Mouse (Mus musculus): ENCODE data around the gene Popdc3. TPM values are rescaled to one million over a fixed set of nuclear protein-coding genes. Genes with fewer than 3 reads are reported as not detected.
"Not testable (repeated sequence)": the region's sequence is repeated elsewhere in the genome, so short reads cannot be mapped to it uniquely, and the experiment has no call there.

Popdc3 gene
- polyA plus RNA-seq, 1 experiment from 2014 or later = 2.3 TPM

- H3K9ac ChIP-seq = not testable (repeated sequence)
Observed at GRCm38 (mm10) chr10:45292159-45292558, 114.3 kb downstream of the Popdc3 start.

GRCm38 (mm10) chr10:45295093-45295492 is 117.2 kb downstream of the Popdc3 start:
- Histone ChIP-seq H3K27ac (no peak overlapping the region), H3K4me3 (replicated peaks; ENCODE audit: low read length) (no peak overlapping the region), H3K9ac (no peak overlapping the region), H3K4me2 (replicated peaks) (no peak overlapping the region), H3K27me3 (ENCODE audit: control insufficient read depth, insufficient read depth, low read length) (peaks cover 7% of the 10 kb centered on the region), H3K9me3 (ENCODE audit: control insufficient read depth, low read length) (no peaks in the 10 kb centered on the region), H3K36me3 (replicated peaks; ENCODE audit: control insufficient read depth, insufficient read depth) (no peaks in the 10 kb centered on the region), H3K4me1 (replicated peaks; ENCODE audit: control insufficient read depth, insufficient read depth, low read length) (no peaks in the 10 kb centered on the region)
- 71% methylated on average over 5 of the region's 5 CpGs for WGBS
- DNase-seq (ENCODE audit: low spot score) (no peak), ATAC-seq (ENCODE audit: low FRiP score) (no peak)

More at GRCm38 (mm10) chr10:45292159-45292558, 114.3 kb downstream of the Popdc3 start:
- not testable (repeated sequence) for DNase-seq (ENCODE audit: low spot score); H3K27ac ChIP-seq; ATAC-seq (ENCODE audit: low FRiP score); H3K4me1 ChIP-seq (replicated peaks; ENCODE audit: control insufficient read depth, insufficient read depth, low read length); H3K4me2 ChIP-seq (replicated peaks); H3K36me3 ChIP-seq (replicated peaks; ENCODE audit: control insufficient read depth, insufficient read depth); H3K4me3 ChIP-seq (replicated peaks; ENCODE audit: low read length); H3K9me3 ChIP-seq (ENCODE audit: control insufficient read depth, low read length)
- 72% methylated on average over 4 of the region's 4 CpGs for WGBS
- H3K27me3 ChIP-seq (ENCODE audit: control insufficient read depth, insufficient read depth, low read length) = peaks cover 26% of the 10 kb centered on the region

- no peak for ATAC-seq (ENCODE audit: low FRiP score)
- DNase-seq (ENCODE audit: low spot score) = no peak
- H3K4me3 ChIP-seq (replicated peaks; ENCODE audit: low read length) = no peak overlapping the region
Observed at GRCm38 (mm10) chr10:45298503-45298902, 120.6 kb downstream of the Popdc3 start.

GRCm38 (mm10) chr10:45299509-45299908 is 121.6 kb downstream of the Popdc3 start:
- no peaks in the 10 kb centered on the region for H3K27me3 ChIP-seq (ENCODE audit: control insufficient read depth, insufficient read depth, low read length)
- no peak overlapping the region for H3K9ac ChIP-seq
- H3K27ac ChIP-seq = no peak overlapping the region
- H3K4me3 ChIP-seq (replicated peaks; ENCODE audit: low read length) = no peak overlapping the region
- no peaks in the 10 kb centered on the region for H3K4me1 ChIP-seq (replicated peaks; ENCODE audit: control insufficient read depth, insufficient read depth, low read length)
- WGBS = 93% methylated on average over 4 of the region's 4 CpGs
- H3K9me3 ChIP-seq (ENCODE audit: control insufficient read depth, low read length) = no peaks in the 10 kb centered on the region
- no peak for DNase-seq (ENCODE audit: low spot score)
- no peak overlapping the region for H3K4me2 ChIP-seq (replicated peaks)
- ATAC-seq (ENCODE audit: low FRiP score) = no peak
- no peaks in the 10 kb centered on the region for H3K36me3 ChIP-seq (replicated peaks; ENCODE audit: control insufficient read depth, insufficient read depth)

More at GRCm38 (mm10) chr10:45298503-45298902, 120.6 kb downstream of the Popdc3 start:
- Histone ChIP-seq H3K27ac (no peak overlapping the region), H3K4me2 (replicated peaks) (no peak overlapping the region), H3K9me3 (ENCODE audit: control insufficient read depth, low read length) (no peaks in the 10 kb centered on the region), H3K4me1 (replicated peaks; ENCODE audit: control insufficient read depth, insufficient read depth, low read length) (no peaks in the 10 kb centered on the region), H3K36me3 (replicated peaks; ENCODE audit: control insufficient read depth, insufficient read depth) (no peaks in the 10 kb centered on the region), H3K9ac (no peak overlapping the region), H3K27me3 (ENCODE audit: control insufficient read depth, insufficient read depth, low read length) (no peaks in the 10 kb centered on the region)
- 68% methylated on average over 6 of the region's 6 CpGs for WGBS

GRCm38 (mm10) chr10:45303315-45304036 is 125.6 kb downstream of the Popdc3 start:
- H3K4me2 ChIP-seq (replicated peaks) = no peak overlapping the region
- ATAC-seq (ENCODE audit: low FRiP score) (no peak), DNase-seq (ENCODE audit: low spot score) (no peak)
- no peak overlapping the region for H3K4me3 ChIP-seq (replicated peaks; ENCODE audit: low read length)
- no peak overlapping the region for H3K9ac ChIP-seq
- H3K4me1 ChIP-seq (replicated peaks; ENCODE audit: control insufficient read depth, insufficient read depth, low read length) = no peaks in the 10 kb centered on the region; the same call in 1 of the 2 replicates
- H3K9me3 ChIP-seq (ENCODE audit: control insufficient read depth, low read length) = no peaks in the 10 kb centered on the region
- H3K36me3 ChIP-seq (replicated peaks; ENCODE audit: control insufficient read depth, insufficient read depth) = no peaks in the 10 kb centered on the region
- H3K27ac ChIP-seq = no peak overlapping the region
- no peaks in the 10 kb centered on the region for H3K27me3 ChIP-seq (ENCODE audit: control insufficient read depth, insufficient read depth, low read length)
- WGBS = 73% methylated on average over 14 of the region's 14 CpGs

- DNase-seq (ENCODE audit: low spot score) (no peak), ATAC-seq (ENCODE audit: low FRiP score) (no peak)
- Histone ChIP-seq H3K27ac (no peak overlapping the region), H3K4me1 (replicated peaks; ENCODE audit: control insufficient read depth, insufficient read depth, low read length) (no peaks in the 10 kb centered on the region; the same call in 1 of the 2 replicates), H3K36me3 (replicated peaks; ENCODE audit: control insufficient read depth, insufficient read depth) (no peaks in the 10 kb centered on the region), H3K4me3 (replicated peaks; ENCODE audit: low read length) (no peak overlapping the region), H3K4me2 (replicated peaks) (no peak overlapping the region), H3K9me3 (ENCODE audit: control insufficient read depth, low read length) (no peaks in the 10 kb centered on the region), H3K27me3 (ENCODE audit: control insufficient read depth, insufficient read depth, low read length) (no peaks in the 10 kb centered on the region), H3K9ac (no peak overlapping the region)
- WGBS = 78% methylated on average over 5 of the region's 5 CpGs
Observed at GRCm38 (mm10) chr10:45305173-45305572, 127.3 kb downstream of the Popdc3 start.

GRCm38 (mm10) chr10:45311129-45311528 is 133.2 kb downstream of the Popdc3 start:
- Histone ChIP-seq H3K27ac (no peak overlapping the region), H3K9me3 (ENCODE audit: control insufficient read depth, low read length) (no peaks in the 10 kb centered on the region), H3K36me3 (replicated peaks; ENCODE audit: control insufficient read depth, insufficient read depth) (no peaks in the 10 kb centered on the region), H3K4me3 (replicated peaks; ENCODE audit: low read length) (no peak overlapping the region), H3K9ac (no peak overlapping the region), H3K4me2 (replicated peaks) (no peak overlapping the region), H3K27me3 (ENCODE audit: control insufficient read depth, insufficient read depth, low read length) (no peaks in the 10 kb centered on the region), H3K4me1 (replicated peaks; ENCODE audit: control insufficient read depth, insufficient read depth, low read length) (no peaks in the 10 kb centered on the region; the same call in 1 of the 2 replicates)
- WGBS = 64% methylated on average over 5 of the region's 5 CpGs
- no peak for DNase-seq (ENCODE audit: low spot score)
- ATAC-seq (ENCODE audit: low FRiP score) = no peak

- DNase-seq (ENCODE audit: low spot score) (peak; percentile 30), ATAC-seq (ENCODE audit: low FRiP score) (peak; percentile 34; the same call in 1 of the 2 replicates)
- WGBS = 49% methylated on average over 7 of the region's 7 CpGs
- no peak overlapping the region for H3K27ac ChIP-seq
- H3K4me2 ChIP-seq (replicated peaks) = no peak overlapping the region
- no peaks in the 10 kb centered on the region; the same call in 1 of the 2 replicates for H3K4me1 ChIP-seq (replicated peaks; ENCODE audit: control insufficient read depth, insufficient read depth, low read length)
- no peaks in the 10 kb centered on the region for H3K36me3 ChIP-seq (replicated peaks; ENCODE audit: control insufficient read depth, insufficient read depth)
- no peak overlapping the region for H3K4me3 ChIP-seq (replicated peaks; ENCODE audit: low read length)
- no peaks in the 10 kb centered on the region for H3K27me3 ChIP-seq (ENCODE audit: control insufficient read depth, insufficient read depth, low read length)
- H3K9ac ChIP-seq = no peak overlapping the region
- H3K9me3 ChIP-seq (ENCODE audit: control insufficient read depth, low read length) = no peaks in the 10 kb centered on the region
Observed at GRCm38 (mm10) chr10:45311624-45312023, 133.7 kb downstream of the Popdc3 start.

- Histone ChIP-seq H3K27ac (no peak overlapping the region), H3K4me1 (replicated peaks; ENCODE audit: control insufficient read depth, insufficient read depth, low read length) (no peaks in the 10 kb centered on the region), H3K4me3 (replicated peaks; ENCODE audit: low read length) (no peak overlapping the region), H3K9me3 (ENCODE audit: control insufficient read depth, low read length) (no peaks in the 10 kb centered on the region), H3K27me3 (ENCODE audit: control insufficient read depth, insufficient read depth, low read length) (no peaks in the 10 kb centered on the region), H3K9ac (no peak overlapping the region), H3K36me3 (replicated peaks; ENCODE audit: control insufficient read depth, insufficient read depth) (no peaks in the 10 kb centered on the region), H3K4me2 (replicated peaks) (no peak overlapping the region)
- DNase-seq (ENCODE audit: low spot score) (no peak), ATAC-seq (ENCODE audit: low FRiP score) (no peak)
- 92% methylated on average over 16 of the region's 16 CpGs for WGBS
Observed at GRCm38 (mm10) chr10:45314865-45315264, 137.0 kb downstream of the Popdc3 start.

Measured in hindbrain, embryonic 14.5 days (tissue).